Mouse (Mus musculus) urinary bladder, postnatal 25 days (tissue): Measurements from ENCODE around the gene Srrm1.
A peak's percentile ranks its signal among the peaks of the same experiment; 100 is the strongest.

Experiments used
- DNase-seq: peaks from one replicate; pipeline ENCODE4 v3.0.0; 2022; ENCODE audit warnings: low spot score

Gene Srrm1

DNA sequence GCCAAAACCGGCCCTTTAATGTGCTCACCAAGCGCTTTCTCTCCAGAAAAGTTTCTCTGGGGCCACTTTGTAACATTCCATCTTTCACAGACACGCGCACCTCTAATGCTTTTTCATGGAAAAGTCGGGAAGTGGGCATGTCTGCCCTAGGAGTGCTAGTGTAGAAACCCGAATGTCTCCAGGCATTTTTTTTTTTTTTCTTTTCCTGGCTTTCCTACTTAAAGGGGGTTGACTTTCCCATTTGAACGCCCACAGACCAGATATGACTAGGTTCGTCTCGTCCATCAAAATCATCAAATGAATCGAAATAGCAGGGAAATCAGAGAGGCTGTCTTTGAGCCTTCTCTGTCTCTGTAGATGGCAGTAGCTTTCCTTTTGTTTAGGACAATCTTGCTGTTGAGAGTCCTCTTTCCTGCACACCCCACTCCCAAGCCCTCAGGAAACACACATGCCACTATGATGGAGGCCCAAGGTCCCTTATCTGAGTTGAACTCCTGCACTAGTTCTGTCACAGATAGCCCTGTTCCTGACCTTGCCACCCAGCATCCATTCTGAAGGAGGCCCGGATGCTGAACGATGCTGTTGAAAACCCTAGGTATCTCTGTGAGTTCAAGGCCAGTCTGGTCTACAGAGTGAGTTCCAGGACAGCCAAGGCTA is 801 bp upstream of the Srrm1 start:
- DNase-seq = peak; percentile 15

- peak; percentile 26 for DNase-seq
Measured at GRCm38 (mm10) chr4:135352326-135353065, 625 bp downstream of the Srrm1 start.

DNA sequence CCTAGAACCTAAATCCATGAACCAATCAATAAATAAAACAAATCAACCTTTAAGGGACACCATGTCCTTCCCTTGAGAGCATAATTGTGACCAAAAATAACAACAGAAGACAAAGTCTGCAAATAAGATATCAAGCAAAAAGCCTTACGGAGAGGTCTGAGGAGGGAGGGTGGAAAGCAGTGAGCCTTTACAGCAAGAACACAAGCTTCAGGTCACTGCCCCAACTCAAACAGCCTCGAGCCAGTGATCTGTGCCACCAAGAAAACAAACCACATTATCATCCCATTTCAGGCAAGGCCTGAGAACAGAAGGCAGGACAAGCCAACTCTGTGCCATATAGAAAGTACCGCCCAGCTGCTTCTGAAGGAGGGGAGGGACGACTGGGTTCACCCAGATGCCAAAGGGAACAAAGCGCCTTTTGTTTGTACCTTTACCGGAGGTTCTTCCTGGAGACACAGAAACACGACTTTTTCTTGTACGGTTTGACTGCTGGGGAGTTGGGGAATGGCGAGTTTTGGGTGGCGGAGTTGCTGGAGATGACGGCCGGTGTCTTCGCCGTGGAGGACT is 15.7 kb downstream of the Srrm1 start:
- DNase-seq = no peak

GRCm38 (mm10) chr4:135336023-135336357 is 17.1 kb downstream of the Srrm1 start:
- no peak for DNase-seq

DNA sequence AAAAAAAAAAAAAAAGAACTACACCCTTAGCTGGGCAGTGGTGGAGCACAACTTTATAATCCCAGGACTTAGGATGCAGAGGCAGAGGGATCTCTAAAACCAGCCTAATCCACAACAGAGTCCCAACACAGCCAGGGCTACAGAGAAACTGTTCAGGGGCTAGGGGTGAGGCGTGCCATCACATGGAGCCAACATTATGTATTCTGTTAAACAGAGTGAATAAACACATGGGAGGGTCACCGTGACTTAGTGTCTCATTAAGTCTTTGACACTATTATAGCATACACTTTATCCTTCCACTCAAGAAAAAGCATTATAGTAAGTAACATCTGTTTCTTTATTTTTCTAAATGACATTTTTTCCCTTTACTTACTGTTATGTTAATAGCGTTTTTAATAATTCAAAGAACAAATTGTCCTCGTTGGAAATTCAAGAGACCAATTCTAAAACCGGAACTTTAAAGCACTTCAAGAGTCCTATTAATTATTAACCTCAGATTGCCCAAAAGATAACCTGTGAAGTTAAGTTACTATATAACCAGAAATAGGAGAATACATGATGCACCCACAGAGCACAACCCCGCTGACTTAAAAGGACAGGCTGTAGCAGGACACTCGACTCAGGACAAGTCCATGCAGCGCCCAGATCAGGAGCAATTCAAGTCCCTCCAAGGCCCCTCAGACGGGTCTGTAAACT is 17.6 kb downstream of the Srrm1 start:
- no peak for DNase-seq

DNA sequence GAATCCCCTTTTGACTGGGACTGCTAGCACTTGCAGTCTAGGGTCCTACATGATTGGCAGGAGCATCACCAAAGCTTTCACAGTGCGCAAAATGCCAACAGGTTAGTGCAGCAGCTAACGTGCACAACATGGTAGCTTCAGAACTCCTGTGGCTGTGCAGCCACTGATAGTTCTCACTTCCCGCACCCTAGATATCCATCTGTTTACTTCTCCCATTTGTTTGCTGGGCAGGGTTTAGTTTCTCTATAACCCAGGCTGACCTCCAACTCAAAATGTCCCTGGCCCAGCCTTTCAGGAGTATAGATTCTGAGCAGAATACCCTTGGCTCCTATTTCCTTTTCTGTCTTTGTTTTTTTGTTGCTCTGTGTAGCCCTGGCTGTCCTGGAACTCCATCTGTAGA is 26.7 kb downstream of the Srrm1 start:
- no peak for DNase-seq

DNA sequence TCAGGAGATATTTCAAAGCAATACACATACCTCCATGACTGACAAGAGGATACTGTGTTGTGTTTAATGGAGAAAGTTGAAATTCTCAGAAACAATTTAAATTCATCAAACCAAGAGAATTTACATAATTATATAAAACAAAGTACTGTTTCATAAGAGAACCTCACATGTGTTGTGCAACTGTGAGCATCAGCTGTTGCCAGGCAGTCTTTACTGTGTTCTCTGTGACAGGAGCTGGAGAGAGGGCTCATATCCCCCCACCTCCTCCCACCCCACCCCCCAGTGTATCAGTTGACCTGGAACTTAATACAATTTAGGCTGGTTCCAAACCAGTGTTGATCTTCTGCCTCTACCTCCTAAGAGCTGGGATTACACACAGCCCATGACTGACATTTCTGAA is 27.1 kb downstream of the Srrm1 start:
- no peak for DNase-seq

GRCm38 (mm10) chr4:135323021-135323420 is 30.1 kb downstream of the Srrm1 start:
- DNase-seq = no peak

DNA sequence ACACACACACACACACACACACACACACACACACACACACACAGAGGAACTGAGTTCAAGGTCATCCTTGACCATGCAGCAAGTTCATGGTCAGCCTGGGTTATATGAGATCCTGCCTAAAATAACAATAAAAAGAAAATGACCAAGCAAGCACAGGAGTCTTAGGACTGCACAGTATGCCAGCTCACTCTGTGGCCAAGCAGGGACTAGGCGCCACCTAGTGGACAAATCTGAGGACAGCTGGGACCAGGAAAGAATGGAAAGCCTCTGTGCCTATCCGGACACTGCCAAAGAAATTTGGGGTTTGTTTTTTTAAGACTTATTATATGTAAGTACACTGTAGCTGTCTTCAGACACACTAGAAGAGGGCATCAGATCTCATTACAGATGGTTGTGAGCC is 35.2 kb downstream of the Srrm1 start:
- DNase-seq = peak; percentile 64

DNA sequence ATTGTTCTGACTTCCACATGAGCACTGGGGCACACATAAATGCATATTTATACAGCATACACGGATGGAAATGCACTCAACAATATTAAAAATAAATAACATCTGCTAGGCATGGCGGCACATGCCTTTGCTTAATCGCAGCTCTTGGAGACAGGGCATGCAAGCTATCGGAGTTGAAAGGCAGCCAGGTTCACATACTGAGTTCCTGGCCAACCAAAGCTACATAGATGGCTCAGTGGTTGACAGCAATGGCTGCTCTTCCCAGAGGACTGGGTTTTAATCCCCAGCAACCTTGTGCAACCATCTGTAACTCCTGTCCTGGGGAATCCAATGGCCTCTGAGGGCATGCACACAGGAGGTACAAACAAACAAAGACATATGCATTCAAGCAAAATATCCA is 35.6 kb downstream of the Srrm1 start:
- no peak for DNase-seq

DNA sequence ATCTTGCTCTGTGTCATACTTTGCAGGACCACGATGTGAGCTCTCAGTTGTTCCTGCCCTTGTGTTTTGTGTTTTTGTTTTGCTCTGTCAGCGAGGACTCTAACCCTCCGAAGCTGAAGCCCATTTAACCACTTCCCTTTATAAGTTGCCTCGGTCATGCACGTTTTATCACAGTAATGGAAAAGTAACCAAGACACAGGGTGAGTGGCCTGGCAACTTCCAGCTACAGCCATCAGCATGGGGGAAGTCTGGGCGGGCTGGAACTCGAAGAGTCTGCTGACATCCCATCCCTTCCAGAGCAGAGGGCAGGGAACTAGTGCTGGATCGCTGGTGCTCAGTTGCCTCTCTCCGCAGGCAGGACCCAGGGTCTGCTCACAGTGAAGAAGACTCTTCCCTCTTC is 37.8 kb downstream of the Srrm1 start:
- no peak for DNase-seq

DNA sequence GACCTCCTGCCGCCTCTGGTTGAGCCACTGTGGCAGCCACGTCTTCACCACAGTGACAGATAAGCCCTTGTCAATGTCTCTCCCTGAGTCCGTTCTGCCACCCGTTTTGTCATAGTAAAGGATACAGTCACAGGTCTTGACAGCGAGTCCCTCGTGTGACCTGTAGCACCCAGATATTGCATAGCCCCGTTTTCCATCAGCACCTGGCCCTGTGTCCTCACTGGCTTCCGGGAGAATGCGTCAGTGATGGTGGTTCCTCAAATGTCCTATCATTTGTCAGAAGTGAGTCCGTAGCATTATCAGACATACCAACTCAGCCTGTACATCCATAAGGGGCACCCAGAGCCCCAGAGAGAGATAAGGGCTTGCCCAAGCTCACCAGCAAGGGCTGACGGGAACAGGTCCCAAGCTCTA is 38.7 kb downstream of the Srrm1 start:
- no peak for DNase-seq

DNA sequence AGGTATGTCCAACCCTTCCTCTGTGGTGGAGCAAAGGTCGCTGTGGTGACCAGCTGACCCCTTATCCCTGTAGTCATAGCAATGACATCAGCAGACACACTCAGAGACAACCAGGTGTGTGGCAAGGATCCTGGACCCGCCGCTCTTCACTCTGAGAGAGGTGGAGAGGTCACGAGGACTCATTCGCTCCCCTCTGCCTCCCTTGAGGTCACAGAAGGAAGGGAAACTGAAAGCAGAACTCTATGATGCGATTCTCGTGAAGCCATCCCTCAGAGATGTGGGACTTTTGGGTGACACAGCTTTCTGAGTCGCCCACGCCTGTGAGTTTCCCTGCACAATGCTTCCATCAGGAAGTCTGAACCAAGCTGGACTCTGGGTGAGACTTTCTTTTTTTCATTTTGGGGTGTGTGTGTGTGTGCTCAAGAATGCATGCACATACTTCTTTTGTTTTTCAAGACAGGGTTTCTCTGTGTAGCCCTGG is 39.3 kb downstream of the Srrm1 start:
- DNase-seq = no peak

GRCm38 (mm10) chr4:135313111-135313691 is 39.9 kb downstream of the Srrm1 start:
- DNase-seq = no peak

DNA sequence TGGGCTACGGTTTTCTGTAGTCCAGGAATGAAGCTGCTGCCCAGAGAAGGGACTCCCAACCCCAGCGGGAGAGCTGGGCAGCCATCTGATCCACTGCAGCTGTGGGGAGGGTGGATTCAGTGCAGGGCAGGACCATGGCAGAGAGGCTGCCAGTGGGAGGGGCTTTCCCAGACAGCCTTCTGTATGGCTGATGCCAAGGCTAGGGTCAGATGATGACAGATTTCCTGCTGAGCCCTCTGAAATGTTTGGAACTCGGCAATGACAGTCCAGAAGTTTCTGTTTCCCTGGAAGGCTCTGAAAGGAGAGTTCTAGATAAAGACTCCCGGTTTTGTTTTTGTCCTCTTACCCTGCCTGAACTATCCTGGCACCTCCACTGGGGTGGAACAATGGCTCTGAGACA is 40.4 kb downstream of the Srrm1 start:
- no peak for DNase-seq

GRCm38 (mm10) chr4:135310371-135310770 is 42.8 kb downstream of the Srrm1 start:
- no peak for DNase-seq

- no peak for DNase-seq
Measured at GRCm38 (mm10) chr4:135309726-135310125, 43.4 kb downstream of the Srrm1 start.

DNA sequence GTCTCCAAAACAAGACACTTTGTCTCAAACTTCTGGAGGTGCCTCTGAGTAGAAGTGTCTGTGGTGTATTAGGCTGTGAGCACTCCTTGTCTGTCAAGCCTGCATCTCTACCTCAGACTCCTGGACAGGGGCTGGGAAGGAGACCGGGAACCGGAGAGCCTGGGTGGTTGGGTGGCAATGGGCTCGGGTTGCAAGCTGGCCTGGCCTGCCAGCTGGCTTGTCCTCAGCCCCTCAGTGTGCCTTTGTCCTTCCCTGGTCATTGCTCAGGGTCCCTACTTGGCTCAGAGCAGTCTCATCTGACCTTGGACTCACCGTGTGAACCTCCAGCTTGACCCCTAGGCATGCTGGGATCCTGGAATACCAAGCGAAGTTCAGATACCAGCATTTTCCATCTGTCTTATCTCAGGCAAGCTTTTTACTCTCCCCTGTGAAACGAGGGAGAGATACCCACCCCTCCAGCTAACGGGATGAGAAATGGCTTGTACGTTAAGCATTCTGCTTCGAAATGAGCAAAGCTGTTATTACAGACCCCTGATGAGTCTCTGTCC is 43.9 kb downstream of the Srrm1 start:
- DNase-seq = no peak

DNA sequence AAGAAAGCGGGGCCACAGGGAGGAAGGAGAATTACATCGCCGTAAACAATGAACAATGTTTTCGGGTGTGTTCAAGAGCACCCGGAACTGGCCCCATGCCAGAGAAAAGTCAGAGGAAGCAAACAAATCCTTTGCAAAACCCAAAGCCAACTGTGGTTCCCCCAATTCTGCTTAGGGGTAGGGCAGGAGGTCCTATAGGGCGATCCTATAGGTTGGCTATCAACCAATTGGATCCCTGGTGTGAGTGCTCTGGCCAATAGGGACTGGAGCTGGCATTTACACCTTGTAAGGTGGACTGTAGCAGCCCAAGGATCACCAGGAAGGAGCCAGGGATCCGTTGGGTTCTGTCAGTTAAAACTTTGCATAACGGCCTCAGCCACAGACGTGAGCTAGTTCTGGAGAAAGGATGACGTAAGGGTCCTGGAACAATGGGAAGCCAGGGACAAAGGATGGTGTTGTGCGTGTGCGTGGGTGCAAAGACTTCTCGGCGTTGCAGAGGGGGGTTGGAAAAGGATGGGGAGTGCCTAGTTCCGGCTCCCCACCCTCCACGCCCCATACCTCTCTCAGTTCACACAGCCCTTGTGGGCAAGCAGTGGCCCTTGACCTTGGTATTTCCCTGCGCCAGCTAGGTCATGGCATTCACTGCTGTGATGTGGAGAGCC is 46.0 kb downstream of the Srrm1 start:
- no peak for DNase-seq

- DNase-seq = no peak
Measured at GRCm38 (mm10) chr4:135306533-135306932, 46.6 kb downstream of the Srrm1 start.

DNA sequence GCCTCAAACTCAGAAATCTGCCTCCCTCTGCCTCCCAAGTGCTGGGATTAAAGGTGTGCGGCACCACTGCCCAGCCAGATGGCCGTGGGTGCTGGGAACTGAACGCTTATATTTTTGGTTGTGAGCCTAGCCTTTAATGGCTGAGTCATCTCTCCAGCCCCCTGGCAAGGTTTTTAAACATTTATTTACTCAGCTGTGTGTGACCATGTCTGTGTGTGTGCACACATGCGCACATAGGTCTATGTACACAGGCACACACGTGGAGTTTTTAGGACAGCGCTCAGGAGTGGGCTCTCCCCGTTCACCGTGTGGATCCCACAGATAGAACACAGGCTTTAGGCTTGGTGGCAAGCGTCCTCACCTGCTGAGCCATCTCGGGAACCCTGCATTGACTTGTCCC is 50.9 kb downstream of the Srrm1 start:
- no peak for DNase-seq

- no peak for DNase-seq
Measured at GRCm38 (mm10) chr4:135301166-135301565, 52.0 kb downstream of the Srrm1 start.
